Mouse (Mus musculus) gonadal fat pad, adult 2 months (tissue): ENCODE data around the gene Timm44. TPM values are rescaled to one million over a fixed set of nuclear protein-coding genes. Genes with fewer than 3 reads are reported as not detected.

ENCODE experiments used
- DNase-seq: peaks from one replicate; pipeline ENCODE4 v3.0.0-alpha.2; 2012; ENCODE audit warnings: low read depth
- polyA plus RNA-seq: library from polyadenylated mRNA; depleted of rRNA; stranded (reverse); fragments of >200 nt; gene quantifications from 2 replicates; pipeline ENCODE4 v1.2.3, GENCODE M21; 2012; rRNA removed

Timm44 gene
- 51.3 and 74.6 TPM in 2 replicates for polyA plus RNA-seq

- peak; percentile 58 for DNase-seq
Measured at GRCm38 (mm10) chr8:4275275-4276110, at the start of gene Timm44. Gene Timm44 (minus strand): TSS chr8:4275913.

DNA sequence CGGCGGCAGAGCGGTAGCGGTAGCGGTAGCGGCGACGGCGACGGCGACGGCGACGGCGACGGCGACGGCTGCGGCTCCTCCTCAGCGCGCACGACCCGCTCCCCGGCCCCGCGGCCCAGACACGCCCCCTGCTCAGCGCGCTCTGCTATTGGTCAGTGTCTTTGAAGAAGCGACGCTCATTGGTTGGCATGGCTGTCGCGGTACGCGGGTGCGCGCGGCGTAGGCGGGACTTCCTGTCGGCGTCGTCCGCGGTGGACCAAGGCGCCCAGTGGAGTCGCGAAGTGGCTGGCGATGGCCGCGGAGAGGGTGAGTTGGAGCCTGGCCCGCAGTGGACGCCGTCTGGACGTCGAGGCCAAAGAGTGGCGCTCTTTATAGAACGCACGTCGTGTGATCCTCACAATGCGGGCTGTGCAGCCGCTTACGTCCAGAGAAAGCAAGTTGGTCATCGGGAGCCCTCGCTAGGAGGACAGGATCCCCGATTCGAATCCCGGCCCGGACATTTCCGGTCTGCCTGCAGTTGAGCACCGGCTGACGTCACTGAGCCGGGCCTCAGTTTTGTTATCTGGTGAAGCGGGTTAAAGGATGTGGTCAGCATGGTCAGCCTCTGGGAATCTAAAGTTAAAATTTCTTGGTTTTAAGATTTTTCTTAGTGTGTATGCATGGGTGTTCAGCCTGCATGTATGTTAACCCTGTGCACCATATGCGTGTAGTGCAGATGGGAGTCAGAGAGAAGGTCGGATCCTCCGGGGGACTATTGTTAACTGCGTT lies 49.5 kb upstream of the Timm44 start, which contains the start of the genes Ccl25 and Elavl1:
TSS of gene Ccl25 (plus strand) at position 228 of the 768 bp plus-strand sequence.
TSS of gene Elavl1 (minus strand) at position 431 of the 768 bp plus-strand sequence.
- DNase-seq = peak; percentile 60

DNA sequence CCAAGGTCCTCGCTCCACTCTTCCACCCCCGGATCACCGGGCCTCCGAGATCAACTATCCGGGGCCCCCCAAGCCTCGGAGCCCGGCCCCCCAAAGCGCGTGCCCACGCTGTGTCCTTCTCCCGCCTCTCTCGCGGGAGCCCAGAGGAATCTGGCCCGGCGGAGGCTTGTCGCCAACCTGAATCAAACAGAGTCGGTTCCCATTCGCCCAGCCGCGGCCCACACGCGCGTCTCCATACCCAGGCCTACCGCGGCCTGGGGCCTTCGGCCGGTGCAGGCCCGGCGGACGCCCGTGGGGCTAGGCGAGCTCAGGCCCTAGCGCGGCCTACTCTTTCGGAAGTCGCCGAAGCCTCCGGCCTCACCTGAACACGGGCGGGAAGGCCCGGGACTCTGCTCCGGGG lies 48.8 kb upstream of the Timm44 start:
- DNase-seq = no peak

DNA sequence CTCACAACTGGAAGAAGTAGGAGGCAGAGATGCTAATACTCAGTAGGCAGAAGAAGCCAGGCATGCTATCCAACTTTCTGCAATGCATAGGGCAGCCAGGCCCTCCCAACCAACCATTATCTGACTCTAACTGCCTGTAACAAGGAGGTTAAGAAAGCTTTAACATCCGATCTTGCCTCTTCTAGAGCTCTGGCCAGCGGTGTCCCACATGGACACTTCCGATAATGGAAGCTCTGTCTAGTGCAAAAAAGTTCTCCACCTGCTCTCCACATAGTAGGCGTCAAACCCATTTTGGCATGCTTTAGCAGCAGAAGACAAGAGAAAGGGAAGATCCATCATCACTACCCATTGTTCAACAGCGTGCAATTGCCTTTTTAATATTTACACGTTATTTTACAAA lies 48.2 kb upstream of the Timm44 start:
- DNase-seq = no peak

DNA sequence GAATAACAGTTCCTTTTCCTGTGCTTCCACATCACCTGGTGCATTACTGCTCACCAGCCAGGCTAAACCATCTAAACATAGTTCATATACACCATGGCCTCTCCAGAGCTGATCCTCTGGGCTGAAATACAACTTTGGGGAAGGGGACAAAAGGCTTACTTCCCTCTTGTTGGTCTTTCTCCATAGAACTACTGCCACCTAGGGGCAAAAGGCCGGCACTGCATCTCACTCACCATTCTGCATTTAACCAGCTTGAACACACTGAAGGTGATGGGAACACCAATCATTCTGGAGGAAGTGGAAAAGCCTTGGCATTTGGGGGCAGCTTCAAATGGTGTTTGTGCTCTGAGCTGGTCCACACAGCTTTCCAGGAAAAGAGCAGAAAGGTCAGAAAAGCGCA lies 46.8 kb upstream of the Timm44 start:
- DNase-seq = no peak

GRCm38 (mm10) chr8:4321031-4321430 lies 45.3 kb upstream of the Timm44 start:
- DNase-seq = no peak

DNA sequence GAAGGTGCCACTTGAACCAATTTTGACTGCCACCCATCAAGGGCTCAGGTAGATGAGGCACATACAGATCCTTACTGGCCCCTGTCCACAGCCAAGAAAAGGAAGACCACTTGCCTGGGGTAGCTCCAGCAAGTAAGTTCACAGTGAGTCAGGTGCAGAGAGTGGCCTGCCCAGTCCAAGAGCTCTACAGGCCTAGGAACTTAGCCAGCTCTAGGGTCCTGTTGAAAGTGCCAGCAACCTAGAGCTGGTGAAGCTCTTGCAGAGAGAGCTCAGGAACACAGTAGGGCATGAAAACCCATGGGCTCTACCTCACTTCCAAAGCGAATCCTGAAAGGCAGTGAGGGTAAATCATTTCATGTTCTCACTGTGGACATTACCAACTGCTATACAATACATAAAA lies 44.7 kb upstream of the Timm44 start:
- no peak for DNase-seq

DNA sequence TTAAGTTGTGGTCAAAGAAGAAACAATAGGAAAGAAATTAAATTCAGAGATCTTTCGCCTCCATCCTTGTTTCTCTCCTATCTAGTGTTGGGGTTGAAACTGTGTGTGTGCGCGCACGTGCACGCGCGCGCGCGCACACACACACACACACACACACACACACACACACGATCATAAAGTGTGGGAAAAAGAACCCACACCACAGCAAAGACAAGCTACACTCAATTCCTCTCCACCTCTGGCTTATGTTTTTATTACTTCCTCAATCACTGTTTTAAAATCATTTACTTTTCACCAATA lies 43.8 kb upstream of the Timm44 start:
- DNase-seq = no peak

- no peak for DNase-seq
Measured at GRCm38 (mm10) chr8:4318796-4319572, 43.3 kb upstream of the Timm44 start.

GRCm38 (mm10) chr8:4318124-4318523 lies 42.4 kb upstream of the Timm44 start:
- DNase-seq = no peak

GRCm38 (mm10) chr8:4314852-4315251 lies 39.1 kb upstream of the Timm44 start:
- no peak for DNase-seq

DNA sequence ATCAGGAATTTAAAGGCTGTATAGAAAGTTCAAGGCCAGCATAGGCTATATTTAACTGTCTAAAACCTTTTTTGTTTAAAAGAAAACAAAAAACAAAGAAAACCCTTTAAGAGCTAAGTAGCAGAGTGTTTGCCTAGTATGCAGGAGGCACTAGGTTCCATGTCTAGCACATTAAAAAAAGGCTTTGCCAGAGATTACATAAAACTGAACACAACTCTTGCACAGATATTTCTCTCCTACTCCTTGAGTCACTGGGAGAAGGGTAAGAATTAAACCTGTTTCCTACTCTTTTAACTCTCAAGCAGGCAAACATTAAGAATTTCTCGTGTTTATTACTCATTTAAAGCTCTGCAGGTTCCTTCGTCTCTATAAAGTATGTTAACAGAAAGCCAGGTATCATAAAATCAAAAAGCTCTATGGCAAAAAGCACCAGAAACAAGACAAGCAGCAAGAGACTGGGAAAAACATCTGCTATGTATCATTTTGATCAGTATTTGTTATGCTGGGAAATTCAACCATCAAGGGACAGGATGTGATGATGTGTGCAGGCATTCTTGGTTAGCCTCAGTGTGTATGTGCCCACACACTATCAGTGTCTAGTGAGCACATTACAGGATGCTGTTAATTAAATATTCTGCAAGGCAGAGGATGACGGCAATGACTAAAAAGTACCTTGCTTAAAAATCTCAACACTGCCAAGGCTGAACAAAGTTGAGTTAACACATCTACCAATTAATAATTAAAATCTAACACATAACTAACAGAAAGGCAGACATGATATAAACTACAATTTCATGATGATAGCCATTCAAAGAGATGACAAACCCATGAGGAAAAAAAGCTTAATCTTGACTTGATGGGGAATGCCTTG lies 37.8 kb upstream of the Timm44 start:
- no peak for DNase-seq

DNA sequence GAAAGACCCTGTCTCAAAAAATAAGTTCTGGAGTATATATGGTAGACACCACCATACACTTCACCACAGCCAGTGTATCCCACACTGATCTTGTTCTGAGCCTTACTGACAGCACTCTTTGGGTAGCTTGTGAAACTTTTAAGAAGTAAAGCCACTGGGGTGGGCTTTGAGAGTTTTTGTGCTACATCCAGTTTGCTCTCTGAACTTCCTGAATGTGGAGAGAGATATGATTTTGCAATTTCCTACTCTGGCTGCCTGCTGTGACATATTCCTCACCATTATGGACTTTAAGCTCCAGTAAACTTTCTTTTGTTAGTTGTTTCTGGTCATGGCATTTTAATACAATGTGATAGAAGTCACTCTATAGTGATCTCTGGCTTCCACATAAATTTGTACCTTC lies 36.4 kb upstream of the Timm44 start:
- no peak for DNase-seq

GRCm38 (mm10) chr8:4305838-4306237 lies 30.1 kb upstream of the Timm44 start:
- DNase-seq = no peak

DNA sequence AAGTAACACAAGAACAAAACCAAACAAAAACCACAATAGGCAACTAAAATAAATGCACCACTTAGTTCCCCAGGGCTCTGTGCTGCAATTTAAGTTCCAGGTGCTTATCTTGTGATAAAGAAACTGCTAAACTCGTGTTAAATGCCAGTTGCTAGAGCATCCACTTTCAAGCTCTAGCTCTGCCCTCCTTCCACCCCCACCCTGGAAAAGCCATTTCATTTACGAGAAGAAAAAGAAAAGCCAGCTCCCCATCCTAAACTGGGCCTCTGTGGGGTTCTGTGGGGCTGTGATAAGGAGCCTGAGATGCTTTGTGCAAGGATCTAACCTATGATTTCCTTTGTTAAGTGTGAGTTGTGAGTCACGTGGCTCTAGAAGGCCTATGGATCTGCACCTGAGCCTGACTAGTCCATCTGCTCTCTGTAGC lies 28.4 kb upstream of the Timm44 start:
- DNase-seq = no peak

DNA sequence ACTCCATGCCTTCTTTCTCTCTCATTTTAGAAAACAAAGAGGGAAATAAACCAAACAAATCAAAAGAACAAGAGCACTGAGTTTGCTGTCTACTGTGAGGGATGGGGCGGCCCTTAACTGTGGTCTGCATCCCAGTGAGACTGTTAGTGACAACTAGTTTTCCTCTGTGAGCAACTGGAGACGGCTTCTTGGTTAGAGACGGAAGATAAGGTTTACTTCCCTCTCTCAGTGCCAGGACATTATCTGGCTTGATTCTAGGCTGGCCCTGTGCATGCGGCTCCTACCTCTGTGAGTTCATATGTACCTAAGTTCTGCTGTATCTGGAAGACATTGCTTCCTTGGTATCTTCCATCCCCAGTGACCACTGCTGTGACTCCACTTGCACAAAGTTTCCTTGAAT lies 22.1 kb upstream of the Timm44 start:
- DNase-seq = no peak

GRCm38 (mm10) chr8:4292738-4293137 lies 17.0 kb upstream of the Timm44 start:
- DNase-seq = no peak

DNA sequence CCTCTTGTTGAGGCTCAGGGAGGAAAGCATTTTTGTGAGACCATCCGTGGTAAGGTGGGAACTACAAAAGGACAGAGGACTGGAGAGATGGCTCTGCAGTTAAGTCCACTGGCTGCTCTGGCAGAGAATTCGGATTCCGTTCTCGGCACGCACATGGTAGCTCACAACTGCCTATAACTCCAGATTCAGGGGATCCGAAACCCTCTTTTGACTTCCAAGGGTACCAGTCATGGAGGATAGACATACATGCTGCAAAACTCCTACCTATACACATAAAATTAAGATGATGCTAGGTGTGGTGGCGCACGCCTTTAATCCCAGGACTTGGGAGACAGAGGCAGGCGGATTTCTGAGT lies 375 bp upstream of the Timm44 start:
- no peak for DNase-seq

DNA sequence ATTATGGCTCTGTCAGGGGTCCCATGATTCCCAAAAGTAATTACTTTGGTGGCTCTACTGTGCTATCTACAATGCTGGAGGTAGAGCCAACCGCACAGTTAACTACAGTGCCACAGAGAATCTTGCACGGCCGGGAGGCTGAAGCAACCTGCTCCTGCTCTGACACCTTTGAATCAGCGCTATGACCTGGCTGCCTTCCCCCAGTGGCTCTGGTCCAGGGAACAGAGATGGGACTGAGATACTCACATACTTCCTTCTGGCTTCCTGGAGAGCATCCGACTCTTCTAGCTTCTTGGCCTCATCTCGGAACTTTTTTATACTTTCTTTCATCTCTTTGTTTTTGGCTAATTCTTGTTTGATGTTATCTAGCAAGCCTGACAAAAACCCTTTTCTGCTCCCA lies 6.1 kb downstream of the Timm44 start:
- no peak for DNase-seq

DNA sequence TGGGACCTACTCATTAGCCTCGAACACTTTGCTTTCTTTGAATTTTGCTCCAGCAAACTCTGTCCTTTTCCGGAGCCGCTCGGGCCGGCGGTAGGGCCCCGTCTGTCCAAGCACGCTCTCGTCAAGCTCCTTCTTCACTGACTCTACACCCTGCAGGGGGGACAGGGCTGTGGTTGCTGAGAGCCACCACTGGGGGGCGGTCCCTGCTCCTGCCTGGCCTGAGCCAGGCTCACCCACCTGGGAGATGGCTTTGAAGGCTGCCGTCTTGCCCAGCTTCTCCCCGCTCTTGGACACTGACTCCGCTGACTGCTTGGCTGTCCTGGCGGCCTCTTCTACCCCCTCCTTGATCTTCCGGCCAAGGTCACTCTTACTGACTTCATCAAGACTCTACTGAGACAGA lies 8.1 kb downstream of the Timm44 start:
- DNase-seq = no peak

GRCm38 (mm10) chr8:4265160-4265914 lies 10.4 kb downstream of the Timm44 start:
- no peak for DNase-seq
